ENCODE assay signal across 1 mouse cellular context in the genomic region with DNA sequence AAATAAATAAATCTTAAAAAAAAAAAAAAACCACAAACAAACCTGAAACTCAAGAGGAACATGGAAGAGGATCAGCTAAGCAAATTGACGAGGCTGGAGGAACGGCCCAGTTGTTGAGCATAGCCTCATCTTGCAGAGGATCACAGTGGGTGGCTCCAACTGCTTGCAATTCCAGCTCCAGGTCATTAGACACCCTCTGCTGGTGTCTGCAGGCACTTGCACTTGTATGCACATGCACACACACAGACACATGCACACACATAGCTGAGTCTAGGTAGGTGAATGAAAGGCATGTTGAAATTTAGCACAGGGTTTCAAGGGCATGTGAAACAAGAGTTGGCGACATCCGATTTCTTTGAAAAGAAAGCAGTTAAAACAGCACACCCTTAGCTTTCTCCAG.
TF ChIP-seq lines count a peak whose summit lies in the region.

No protein-coding gene starts in this region.

TF ChIP-seq in MEL, 35 proteins besides CTCF, POLR2A, EP300 and RAD21:
- TF ChIP-seq BHLHE40 (IDR thresholded peaks at IDR 0.05; ENCODE audit: borderline replicate concordance, low read depth, low read length) (0 out of 2 replicates have a peak, but pooled peaks have one; percentile 15), TBP (IDR thresholded peaks at IDR 0.05; ENCODE audit: low read depth, low read length) (no peak), CHD2 (IDR thresholded peaks at IDR 0.05; ENCODE audit: low read length) (no peak), TAL1 (IDR thresholded peaks at IDR 0.05; ENCODE audit: low read length) (no peak), POLR2AphosphoS5 (IDR thresholded peaks at IDR 0.05; ENCODE audit: borderline replicate concordance, low read depth, low read length) (no peak), CHD1 (IDR thresholded peaks at IDR 0.05; ENCODE audit: low read depth, low read length) (no peak), RCOR1 (IDR thresholded peaks at IDR 0.05; ENCODE audit: low read depth, low read length) (no peak), ZC3H11A (IDR thresholded peaks at IDR 0.05; ENCODE audit: low read depth, low read length) (0 out of 2 replicates have a peak, but pooled peaks have one; percentile 7), SMC3 (IDR thresholded peaks at IDR 0.05; ENCODE audit: low read depth, low read length) (peak; percentile 51)
TF ChIP-seq in MEL: peak in this region for 3.
